Mouse (Mus musculus): ENCODE measurements around the gene Phc2.

DNA sequence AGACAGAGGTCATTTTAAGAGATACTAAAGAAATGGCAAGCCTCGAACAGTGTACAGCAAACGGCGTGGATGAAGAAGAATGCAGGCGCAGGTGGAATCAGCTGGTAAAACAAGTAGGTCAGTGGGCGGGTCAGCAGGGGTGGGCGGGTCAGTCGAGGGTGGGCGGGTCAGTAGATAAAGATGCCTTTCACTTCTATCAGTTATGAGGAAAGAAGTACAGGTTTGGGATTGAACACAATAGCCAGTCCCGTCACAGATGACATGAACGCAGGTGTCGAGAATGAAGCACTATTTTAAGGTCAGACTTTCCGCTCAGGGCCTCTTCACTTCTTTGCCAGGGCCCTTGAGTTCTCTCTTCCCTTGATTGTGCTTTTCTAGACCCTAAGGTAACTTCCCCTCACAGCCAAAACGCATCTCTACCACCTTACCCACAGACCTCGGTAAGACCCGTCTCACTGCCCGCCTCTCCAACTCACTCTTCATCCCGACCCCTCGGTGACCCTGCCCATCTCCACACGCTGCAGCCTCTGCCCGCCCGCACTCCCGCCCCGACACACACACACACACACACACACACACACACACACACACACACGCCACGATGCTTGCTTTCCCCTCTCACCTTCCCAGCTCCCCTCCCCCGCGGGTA lies 45.1 kb upstream of the Phc2 start:
- TF ChIP-seq GATA1 (IDR thresholded peaks at IDR 0.05; ENCODE audit: borderline replicate concordance, low read length) (no peak), FLI1 (IDR thresholded peaks at IDR 0.05; ENCODE audit: low read length) (no peak)

All from megakaryocyte, embryonic 14.5 days (primary cell).